Mouse (Mus musculus): ENCODE measurements around the gene Olfr1297.

DNA sequence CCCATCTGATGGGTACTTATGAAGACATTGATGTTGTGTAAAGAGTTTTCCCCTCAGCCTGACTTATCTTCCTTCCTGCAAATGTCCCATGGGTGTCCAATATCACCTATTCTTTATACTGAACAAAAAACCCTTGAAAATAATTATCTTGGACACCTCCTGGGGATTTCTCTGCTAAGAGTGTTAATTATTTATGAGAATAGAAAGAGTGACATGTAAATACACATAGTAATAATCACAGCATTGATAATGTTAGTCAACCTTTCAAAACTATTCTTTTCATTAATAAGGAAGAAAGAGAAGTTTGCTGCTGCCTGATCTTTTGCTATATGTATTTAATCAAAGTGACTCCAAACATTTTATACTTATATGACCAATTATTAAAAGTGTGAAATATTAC lies 56.7 kb downstream of the Olfr1297 start, which contains the start of gene Olfr1295:
- TF ChIP-seq POLR2A (IDR thresholded peaks at IDR 0.05; ENCODE audit: control insufficient read depth, extremely low read depth, insufficient read depth, low read length, poor library complexity), result no peak
- TF ChIP-seq CTCF (IDR thresholded peaks at IDR 0.05; ENCODE audit: borderline replicate concordance, control insufficient read depth, extremely low read depth, insufficient read depth, low read length, poor library complexity), result no peak

Data from thymus, adult 2 months (tissue).